Mouse (Mus musculus): ENCODE data around the gene Cbfa2t2. TPM values are rescaled to one million over a fixed set of nuclear protein-coding genes. Genes with fewer than 3 reads are reported as not detected.

Cbfa2t2 gene
- 14.8 TPM for polyA plus RNA-seq (2014; fragmentation: Illumina TruSeq; extraction: RNeasy Lipid Tissue Mini Kit (QIAGEN cat#74804); ENCODE audit: low read depth, low replicate concordance)

DNA sequence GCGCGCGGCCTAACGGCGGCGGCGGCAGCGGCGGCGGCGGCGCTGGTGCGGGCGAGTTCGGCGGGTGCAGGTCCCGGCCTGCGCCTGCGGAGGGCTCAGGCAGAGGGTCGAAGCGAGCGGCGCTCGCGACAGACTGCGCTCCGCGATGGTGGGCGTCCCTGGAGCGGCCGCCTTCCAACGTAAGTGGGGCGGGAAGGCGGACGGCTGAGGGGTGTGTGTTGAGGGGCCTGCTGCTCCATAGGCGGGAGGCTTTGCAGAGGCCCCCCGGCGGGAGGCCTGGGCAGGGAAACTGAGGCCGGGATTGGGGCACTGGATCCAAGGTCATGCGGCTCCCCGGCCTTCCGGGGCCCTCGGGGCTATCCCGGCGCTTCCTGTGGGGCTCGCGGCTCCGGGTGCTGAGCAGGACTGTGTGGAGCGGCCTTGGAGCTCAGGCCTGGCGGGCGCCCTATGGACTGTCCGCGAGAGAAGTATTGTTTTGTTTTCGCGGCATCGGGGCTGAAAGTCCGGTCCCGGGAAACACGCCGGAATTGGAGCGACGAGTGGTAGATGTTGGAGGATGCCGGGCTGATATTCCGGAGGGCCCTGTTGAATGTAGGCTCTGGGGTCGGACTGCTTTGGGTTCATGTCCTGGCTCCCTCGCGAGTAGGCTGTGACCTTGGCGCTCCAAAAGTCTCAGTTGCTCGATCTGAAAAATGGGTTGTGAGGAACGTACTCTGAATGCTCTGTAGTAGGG is at the start of gene Cbfa2t2:
Gene Cbfa2t2 (plus strand): TSS at position 24 of the 733 bp plus-strand sequence.

GRCm38 (mm10) chr2:154407643-154408445 is 28.4 kb upstream of the Cbfa2t2 start, which contains the start of gene Snta1:
Gene Snta1 (minus strand): TSS chr2:154408099.

DNA sequence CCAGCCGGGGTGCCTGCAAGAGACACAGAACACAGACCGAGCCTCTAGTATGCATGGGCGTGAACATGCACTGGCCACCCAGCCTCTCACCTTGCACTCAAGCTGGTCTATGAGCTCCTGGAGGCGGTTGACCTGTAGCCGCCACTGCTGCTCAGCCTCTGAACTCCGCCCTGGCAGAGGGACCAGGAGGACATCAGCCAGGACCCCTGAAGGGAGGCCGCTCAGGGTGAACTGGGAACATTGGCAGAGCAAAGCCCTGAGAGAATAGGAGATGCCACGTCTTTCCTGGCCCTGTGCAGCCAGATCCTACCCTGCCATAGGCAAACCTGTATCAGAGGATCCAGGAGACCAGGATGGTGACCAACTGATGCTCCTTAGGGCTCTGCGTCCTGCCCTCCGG is 110.4 kb downstream of the Cbfa2t2 start, which contains the start of gene 1700003F12Rik:
Gene 1700003F12Rik (plus strand): TSS at position 375 of the 400 bp plus-strand sequence.

GRCm38 (mm10) chr2:154551476-154551875 is 115.2 kb downstream of the Cbfa2t2 start, which contains the start of gene Actl10:
Gene Actl10 (plus strand): TSS chr2:154551776.

GRCm38 (mm10) chr2:154558264-154559039 is 122.2 kb downstream of the Cbfa2t2 start, which contains the start of gene Necab3:
Gene Necab3 (minus strand): TSS chr2:154558890.

DNA sequence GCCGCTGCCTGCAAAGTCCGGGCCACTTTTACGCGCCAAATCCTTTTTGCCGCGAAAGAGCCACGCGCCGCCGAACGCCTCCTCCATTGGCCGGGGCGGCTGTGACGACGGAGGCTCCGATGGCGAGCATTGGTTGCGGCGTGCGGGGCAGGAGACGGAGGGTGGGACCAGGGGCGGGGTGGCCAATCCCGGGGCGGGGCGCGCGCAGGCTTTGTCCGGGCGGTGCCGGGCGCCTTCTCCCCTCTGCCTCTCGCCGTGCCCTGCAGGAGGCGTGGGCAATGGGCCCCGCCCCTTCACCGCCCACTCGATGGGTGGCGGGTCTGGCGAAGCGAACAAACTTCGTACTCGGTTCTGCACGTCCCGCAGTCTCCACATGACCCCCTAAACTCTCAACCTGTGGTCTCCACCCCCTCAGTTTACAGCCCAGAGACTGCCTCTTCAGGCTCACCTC is 133.6 kb downstream of the Cbfa2t2 start, which contains the start of gene E2f1:
Gene E2f1 (minus strand): TSS at position 57 of the 451 bp plus-strand sequence.

Other genes starting within 250 kb of the Cbfa2t2 start
- gene Bpifb1, start 245.7 kb upstream of the Cbfa2t2 start, polyA plus RNA-seq (2014; fragmentation: Illumina TruSeq; extraction: RNeasy Lipid Tissue Mini Kit (QIAGEN cat#74804); ENCODE audit: low read depth, low replicate concordance), result 0.13 TPM
- 1.4 TPM for gene Bpifb5, start 212.7 kb upstream of the Cbfa2t2 start, polyA plus RNA-seq (2014; fragmentation: Illumina TruSeq; extraction: RNeasy Lipid Tissue Mini Kit (QIAGEN cat#74804); ENCODE audit: low read depth, low replicate concordance)
- gene Bpifb9a, start 178.6 kb upstream of the Cbfa2t2 start, polyA plus RNA-seq (2014; fragmentation: Illumina TruSeq; extraction: RNeasy Lipid Tissue Mini Kit (QIAGEN cat#74804); ENCODE audit: low read depth, low replicate concordance), result not detected
- not detected for gene Bpifb9b, start 129.3 kb upstream of the Cbfa2t2 start, polyA plus RNA-seq (2014; fragmentation: Illumina TruSeq; extraction: RNeasy Lipid Tissue Mini Kit (QIAGEN cat#74804); ENCODE audit: low read depth, low replicate concordance)
- gene Cdk5rap1, start 63.5 kb upstream of the Cbfa2t2 start, polyA plus RNA-seq (2014; fragmentation: Illumina TruSeq; extraction: RNeasy Lipid Tissue Mini Kit (QIAGEN cat#74804); ENCODE audit: low read depth, low replicate concordance), result 4.5 TPM
- 0.18 TPM for gene Snta1, start 28.4 kb upstream of the Cbfa2t2 start, polyA plus RNA-seq (2014; fragmentation: Illumina TruSeq; extraction: RNeasy Lipid Tissue Mini Kit (QIAGEN cat#74804); ENCODE audit: low read depth, low replicate concordance)
- 4.3 TPM for gene 1700003F12Rik, start 110.6 kb downstream of the Cbfa2t2 start, polyA plus RNA-seq (2014; fragmentation: Illumina TruSeq; extraction: RNeasy Lipid Tissue Mini Kit (QIAGEN cat#74804); ENCODE audit: low read depth, low replicate concordance)
- 2.3 TPM for gene Actl10, start 115.3 kb downstream of the Cbfa2t2 start, polyA plus RNA-seq (2014; fragmentation: Illumina TruSeq; extraction: RNeasy Lipid Tissue Mini Kit (QIAGEN cat#74804); ENCODE audit: low read depth, low replicate concordance)
- 4.3 TPM for gene Necab3, start 122.4 kb downstream of the Cbfa2t2 start, polyA plus RNA-seq (2014; fragmentation: Illumina TruSeq; extraction: RNeasy Lipid Tissue Mini Kit (QIAGEN cat#74804); ENCODE audit: low read depth, low replicate concordance)
- 0.10 TPM for gene E2f1, start 133.4 kb downstream of the Cbfa2t2 start, polyA plus RNA-seq (2014; fragmentation: Illumina TruSeq; extraction: RNeasy Lipid Tissue Mini Kit (QIAGEN cat#74804); ENCODE audit: low read depth, low replicate concordance)
- gene Pxmp4, start 167.2 kb downstream of the Cbfa2t2 start, polyA plus RNA-seq (2014; fragmentation: Illumina TruSeq; extraction: RNeasy Lipid Tissue Mini Kit (QIAGEN cat#74804); ENCODE audit: low read depth, low replicate concordance), result 1.0 TPM
- not detected for gene Zfp341, start 176.8 kb downstream of the Cbfa2t2 start, polyA plus RNA-seq (2014; fragmentation: Illumina TruSeq; extraction: RNeasy Lipid Tissue Mini Kit (QIAGEN cat#74804); ENCODE audit: low read depth, low replicate concordance)
- 0.76 TPM for gene 4930519P11Rik, start 177.0 kb downstream of the Cbfa2t2 start, polyA plus RNA-seq (2014; fragmentation: Illumina TruSeq; extraction: RNeasy Lipid Tissue Mini Kit (QIAGEN cat#74804); ENCODE audit: low read depth, low replicate concordance)
- gene Chmp4b, start 215.2 kb downstream of the Cbfa2t2 start, polyA plus RNA-seq (2014; fragmentation: Illumina TruSeq; extraction: RNeasy Lipid Tissue Mini Kit (QIAGEN cat#74804); ENCODE audit: low read depth, low replicate concordance), result 60.7 TPM

All from testis, adult 10 weeks (tissue).